Mouse (Mus musculus): ENCODE measurements around the gene Zbtb37.

DNA sequence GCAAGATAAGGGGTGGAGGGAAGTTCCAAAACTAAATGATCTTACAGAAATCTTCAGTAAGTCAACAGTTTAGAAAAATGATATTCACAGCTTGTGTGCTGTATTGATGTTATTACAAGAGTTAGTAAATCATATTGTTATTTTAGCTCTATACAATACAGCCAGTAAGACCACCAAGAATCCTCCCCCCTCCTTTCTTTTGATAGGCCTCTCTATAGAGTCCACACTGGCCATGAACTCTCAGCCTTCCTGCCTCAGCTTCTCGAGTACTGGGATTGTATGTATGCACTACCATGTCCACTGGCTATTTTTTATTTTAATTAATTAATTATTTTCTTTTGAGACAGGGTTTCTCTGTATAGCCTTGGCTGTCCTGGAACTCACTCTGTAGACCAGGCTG is 28.7 kb upstream of the Zbtb37 start:
- TF ChIP-seq POLR2A (IDR thresholded peaks at IDR 0.05; ENCODE audit: insufficient read depth, low read length), result no peak
- no peak for TF ChIP-seq CTCF (IDR thresholded peaks at IDR 0.05; ENCODE audit: low read depth, low read length)
- TF ChIP-seq EP300 (IDR thresholded peaks at IDR 0.05; ENCODE audit: insufficient read depth, low read depth, low read length), result no peak
